Mouse (Mus musculus) WW6 (cell line): ENCODE measurements at regions not wholly inside any gene's neighbourhood (a gene's known extent, or its start where the extent isn't known, plus 50 kb on each side); places are given as distances from the start of the nearest gene placed in this dataset.

Experiments used
- DNase-seq: peaks from one replicate; pipeline ENCODE4 v3.0.0-alpha.2; 2013; ENCODE audit warnings: low read depth, low spot score

DNA sequence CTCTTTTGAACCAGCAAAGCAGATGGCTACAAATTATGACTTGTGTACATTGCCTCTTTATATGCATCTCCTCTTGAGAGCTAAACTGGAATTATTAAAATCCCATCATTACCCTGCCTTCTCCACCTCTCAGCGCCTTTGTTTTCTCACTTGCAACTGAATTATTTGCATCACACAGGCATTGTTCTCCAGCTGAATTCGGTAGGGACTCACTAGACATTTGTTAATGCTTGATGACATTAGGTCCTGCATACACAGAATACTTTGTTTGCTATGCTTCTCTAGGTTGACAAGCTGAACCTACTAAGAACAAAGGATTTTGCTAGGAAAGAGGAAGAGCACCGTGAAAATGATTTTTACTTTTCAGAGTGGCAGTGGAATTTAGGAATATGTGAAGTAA, 1248.4 kb downstream of the Hace1 start:
- no peak for DNase-seq

DNA sequence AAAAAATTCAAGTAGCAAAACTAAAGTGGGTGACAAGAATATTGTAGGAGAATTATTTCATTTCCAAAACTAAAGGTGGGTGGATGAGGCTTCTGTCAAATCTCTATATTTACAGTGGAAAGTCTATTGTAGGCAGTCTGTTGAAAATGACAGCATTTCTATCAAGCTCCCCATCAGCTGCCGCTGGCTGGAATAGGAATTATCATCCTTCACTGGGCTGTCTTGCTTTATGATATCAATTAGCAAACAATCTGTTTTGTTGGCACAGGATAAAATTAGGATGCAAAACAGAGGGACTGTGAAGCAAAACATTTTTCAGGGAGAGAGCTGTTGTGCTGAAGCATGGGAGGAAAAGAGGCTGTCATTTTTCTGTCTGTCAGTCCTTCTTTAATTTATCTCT, 1249.0 kb downstream of the Hace1 start:
- no peak for DNase-seq

DNA sequence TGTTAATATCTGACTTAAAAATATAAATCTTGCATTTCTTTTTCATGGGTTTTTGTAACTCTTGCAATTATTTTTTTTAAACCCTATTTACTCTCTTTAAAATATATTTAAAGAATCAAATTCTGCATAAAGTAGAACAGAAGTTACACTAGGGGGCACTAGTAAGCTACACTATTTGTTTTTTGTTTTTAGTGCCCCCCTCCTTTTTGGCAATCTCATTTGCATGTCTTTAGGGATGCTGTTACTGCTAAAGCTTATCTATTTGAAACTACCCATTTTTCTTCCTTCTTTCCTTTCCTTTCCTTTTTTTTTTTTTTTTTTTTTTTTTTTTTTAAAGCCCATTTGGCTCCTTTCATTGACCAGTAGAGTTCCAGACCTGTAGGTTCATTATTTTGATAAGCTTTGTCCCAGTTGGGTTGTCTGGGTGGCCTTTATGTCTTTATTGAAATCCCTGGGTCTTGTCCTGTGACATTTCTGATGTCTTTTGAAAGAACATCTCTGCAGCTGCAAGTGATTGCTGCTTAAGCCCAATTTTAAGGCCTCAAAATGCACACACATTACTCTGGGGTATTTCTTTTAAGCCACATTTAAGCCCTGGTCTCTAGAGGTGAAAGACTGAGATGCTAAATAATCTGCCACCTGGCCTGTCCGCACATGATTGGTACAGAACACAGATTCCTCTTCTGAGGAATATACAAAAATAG, 1249.6 kb downstream of the Hace1 start:
- DNase-seq, result no peak

DNA sequence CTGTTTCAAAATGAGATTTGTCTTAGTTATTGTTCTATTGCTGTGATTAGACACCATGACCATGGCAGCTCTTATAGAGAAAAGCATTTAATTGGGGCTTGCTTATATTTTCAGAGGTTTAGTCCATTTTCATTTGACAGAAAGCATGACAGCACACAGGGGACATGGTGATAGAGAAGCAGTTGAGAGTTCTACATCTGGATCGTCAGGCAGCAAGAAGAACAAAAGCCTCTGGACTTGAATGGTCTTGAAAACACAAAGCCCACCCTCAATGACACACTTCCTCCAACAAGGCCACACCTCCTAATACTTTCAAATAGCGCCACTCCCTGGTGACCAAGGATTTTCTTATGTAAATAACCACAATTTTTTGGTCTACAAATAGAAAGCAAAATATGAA, 1250.5 kb downstream of the Hace1 start:
- DNase-seq, result no peak

DNA sequence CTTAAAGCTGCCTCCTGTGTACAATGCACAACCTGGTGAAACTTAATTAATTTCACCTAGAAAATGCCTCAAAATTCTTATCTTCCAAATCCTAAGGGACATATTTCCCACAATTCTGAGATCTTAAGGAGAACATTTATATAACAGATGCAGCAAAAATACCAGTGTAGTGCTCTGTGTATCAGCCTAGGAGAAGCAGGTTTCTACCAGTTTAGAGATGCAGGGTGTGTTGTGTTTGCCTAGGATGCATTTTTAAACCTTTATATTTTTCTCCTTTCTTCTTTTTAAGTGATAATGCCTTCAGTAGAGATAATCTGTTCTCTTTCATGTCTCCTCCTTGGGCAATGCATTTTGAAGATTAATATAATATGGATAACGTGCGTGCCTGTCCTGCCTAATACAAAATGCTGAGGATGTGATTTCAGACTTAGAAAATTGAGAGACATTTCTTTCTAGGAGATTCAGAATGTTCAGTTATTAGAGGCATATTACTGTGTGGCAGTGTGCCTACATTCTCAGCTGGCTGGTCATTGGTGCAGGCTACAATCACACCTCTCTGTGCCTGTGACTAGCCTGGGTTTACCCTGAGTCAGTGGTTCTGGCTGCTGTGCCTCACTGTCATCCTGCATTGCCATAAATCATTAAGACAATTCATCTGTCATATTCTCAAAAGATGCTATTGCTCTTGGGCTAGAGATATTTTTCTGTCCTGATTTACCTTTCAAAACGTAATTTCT, 1268.1 kb downstream of the Hace1 start:
- DNase-seq, result no peak
